Mouse (Mus musculus) E14TG2a.4 (cell line): Measurements from ENCODE around the gene Ednrb.

ENCODE experiments used
- CTCF ChIP-seq: conservative IDR thresholded peaks from 2 replicates; pipeline ENCODE4 v1.5.1; 2014; ENCODE audit warnings: low read length
- NANOG ChIP-seq: IDR thresholded peaks from 2 replicates; pipeline ENCODE4 v1.6.1; 2014; ENCODE audit warnings: borderline replicate concordance, low read length, mixed read lengths
- POU5F1 ChIP-seq: IDR thresholded peaks from 2 replicates; pipeline ENCODE4 v1.6.1; 2014; ENCODE audit warnings: low read length, borderline replicate concordance

DNA sequence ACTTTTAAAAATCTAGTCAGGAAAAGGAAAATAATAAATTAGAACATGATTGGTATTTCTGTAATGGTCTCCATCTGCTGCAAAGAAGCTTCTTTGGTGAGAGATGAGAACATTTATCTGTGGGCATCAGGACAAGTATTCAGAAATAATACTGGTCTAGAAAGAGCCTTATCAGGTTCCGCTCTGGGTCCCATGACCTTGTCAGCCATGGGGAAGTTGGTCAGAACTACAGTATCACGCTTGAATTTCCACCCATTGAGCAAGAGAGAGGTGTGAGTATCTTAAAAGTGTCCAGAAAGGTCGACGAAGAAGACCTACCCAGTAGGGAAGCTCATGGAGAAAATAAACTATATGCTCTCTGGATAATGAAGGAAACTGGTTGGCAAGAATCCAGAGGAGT is 46.6 kb upstream of the Ednrb start:
- no peak for TF ChIP-seq CTCF
- no peak for TF ChIP-seq NANOG
- TF ChIP-seq POU5F1 = no peak
